Mouse (Mus musculus) left cerebral cortex, adult 2 months (tissue): ENCODE results near the gene Mfsd5. TPM values are rescaled to one million over a fixed set of nuclear protein-coding genes. Genes with fewer than 3 reads are reported as not detected.

Experiments
- DNase-seq, 2 experiments: peaks; one replicate each; pipeline ENCODE4 v3.0.0; 2021 to 2022; ENCODE audit warnings: low spot score in 2 of 2, mixed read lengths in 1 of 2; ENCODE audit errors: extremely low spot score in 1 of 2
- H3K27ac ChIP-seq: fragments of 200-600 bp; 2 replicates; pipeline ENCODE4 v1.8.1; 2022
- H3K4me3 ChIP-seq: fragments of 200-600 bp; 2 replicates; pipeline ENCODE4 v1.8.1; 2022
- CTCF ChIP-seq: fragments of 200-600 bp; IDR thresholded peaks from 2 replicates; pipeline ENCODE4 v1.8.1; 2022; ENCODE audit warnings: antibody characterized with exemption, mild to moderate bottlenecking, moderate library complexity
- intact Hi-C: fragments of 180-260 bp; cut with DNase I; formaldehyde crosslinking; loops from one replicate; pipeline ENCODE4 v1.15.1; 2025
- long read RNA-seq, 2 experiments: library from polyadenylated mRNA; stranded (forward); transcript quantifications; one replicate each; pipeline ENCODE4 v2.0.0; 2021; ENCODE audit warnings: borderline mapping rate in 2 of 2
- total RNA-seq, 2 experiments: library from RNA; stranded (reverse); gene quantifications; 2 replicates each; pipeline ENCODE4 v1.2.3; 2021

Mfsd5 gene
- total RNA-seq, result 10 to 100 TPM; 40.6 to 42.8 TPM
- long read RNA-seq, experiment 1, transcript Mfsd5-201 (2 exons, 1,754 nt), result major isoform, 36 of 59 reads
- long read RNA-seq, experiment 1, partial matches to known transcripts, result 0 of 59 reads
- long read RNA-seq, experiment 1, other reads (novel, unspliced or antisense), result 23 of 59 reads
- long read RNA-seq, experiment 2, transcript Mfsd5-201 (2 exons, 1,754 nt), result major isoform, 36 of 49 reads
- long read RNA-seq, experiment 2, partial matches to known transcripts, result 0 of 49 reads
- long read RNA-seq, experiment 2, other reads (novel, unspliced or antisense), result 13 of 49 reads

DNA sequence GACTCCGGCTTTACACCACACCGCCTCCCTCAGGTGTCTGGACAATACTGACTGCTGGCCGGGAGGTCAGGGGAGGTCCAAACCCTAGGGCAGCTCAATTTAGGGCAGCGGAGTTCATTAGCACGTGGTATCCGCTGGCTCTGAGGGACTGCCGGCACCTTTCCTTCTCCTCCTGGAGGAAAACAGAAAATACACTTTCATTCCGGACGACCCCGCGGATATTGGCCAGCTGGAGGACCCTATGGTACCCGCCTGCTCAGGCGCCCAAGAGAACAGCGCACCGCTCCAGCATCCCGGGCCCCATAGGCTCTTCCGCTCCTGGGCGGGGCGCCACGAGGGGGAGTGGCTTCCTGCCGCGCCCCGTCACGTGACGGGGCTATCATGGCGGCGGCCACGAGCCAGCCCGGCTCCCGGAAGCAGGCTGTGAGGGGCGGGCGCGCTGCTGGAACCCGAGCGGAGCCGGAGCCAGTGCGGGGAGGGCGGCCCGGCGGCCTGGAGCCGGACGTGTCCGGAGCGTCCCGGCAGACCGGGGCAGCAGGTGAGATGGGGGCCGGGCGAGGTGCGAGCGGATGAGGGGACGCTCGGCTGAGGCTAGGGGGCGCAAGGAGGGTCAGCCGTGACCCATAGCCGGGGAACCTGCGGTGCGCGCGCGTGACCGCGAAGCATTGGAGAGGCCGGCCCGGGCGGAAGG is at the start of gene Mfsd5:
Gene Mfsd5 (plus strand): TSS at position 363 of the 691 bp plus-strand sequence.
- peak; percentile 82 to 87 for DNase-seq
- Histone ChIP-seq H3K4me3 (peak within 1 kb of the TSS; percentile 80), H3K27ac (peak within 1 kb of the TSS; percentile 98)
- intact Hi-C loops, result loop anchor here (1.0 to 2.0 kb wide), 3 partner anchors 22 to 48 kb away; partner anchors contain the start of genes Pfdn5 and Rarg
- TF ChIP-seq CTCF, result peak; percentile 19

DNA sequence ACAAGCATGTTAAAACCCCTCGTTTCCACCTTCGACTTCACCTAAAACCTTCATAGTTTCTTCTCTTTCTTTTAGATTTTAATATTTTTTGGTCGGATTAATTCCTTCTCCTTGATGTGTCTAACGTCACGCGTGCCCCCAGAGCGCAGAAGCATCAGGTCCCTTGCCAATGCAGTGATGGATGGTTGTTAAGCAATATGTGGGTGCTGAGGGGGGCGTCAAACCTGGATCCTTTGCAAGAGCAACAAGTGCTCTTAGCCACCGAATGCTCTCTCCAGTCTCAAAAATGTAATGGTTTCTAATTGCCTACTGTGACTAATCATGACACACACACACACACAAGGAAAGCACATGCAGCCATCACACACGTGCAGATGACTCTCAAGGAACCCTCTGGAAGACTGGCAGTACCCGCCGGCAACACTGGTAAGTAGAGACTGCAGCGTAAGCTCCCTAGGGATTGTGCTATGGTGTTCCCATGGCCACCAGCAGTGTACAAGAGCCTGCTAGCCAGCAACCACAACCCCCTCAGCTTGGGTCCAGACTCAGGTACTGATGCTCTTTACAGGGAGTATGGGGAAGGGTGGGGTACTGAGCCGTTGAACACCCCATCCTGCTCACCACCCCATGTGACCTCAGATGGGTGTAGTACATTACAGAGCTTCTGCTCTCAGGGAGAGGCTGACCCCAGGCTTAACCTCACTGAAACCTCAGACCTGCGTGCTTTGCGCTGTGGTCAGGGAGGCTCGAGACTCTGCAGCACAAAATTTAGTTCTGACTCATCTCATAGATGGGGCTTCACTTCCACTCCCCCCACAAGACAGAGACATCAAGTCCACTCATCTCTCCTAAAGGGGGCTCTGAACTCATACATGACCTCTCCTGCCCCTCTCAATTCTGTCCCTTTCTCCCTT is 48.6 kb upstream of the Mfsd5 start:
- intact Hi-C loops, result no loop called here
- TF ChIP-seq CTCF, result no peak
- H3K4me3 ChIP-seq, result no peak overlapping the region

DNA sequence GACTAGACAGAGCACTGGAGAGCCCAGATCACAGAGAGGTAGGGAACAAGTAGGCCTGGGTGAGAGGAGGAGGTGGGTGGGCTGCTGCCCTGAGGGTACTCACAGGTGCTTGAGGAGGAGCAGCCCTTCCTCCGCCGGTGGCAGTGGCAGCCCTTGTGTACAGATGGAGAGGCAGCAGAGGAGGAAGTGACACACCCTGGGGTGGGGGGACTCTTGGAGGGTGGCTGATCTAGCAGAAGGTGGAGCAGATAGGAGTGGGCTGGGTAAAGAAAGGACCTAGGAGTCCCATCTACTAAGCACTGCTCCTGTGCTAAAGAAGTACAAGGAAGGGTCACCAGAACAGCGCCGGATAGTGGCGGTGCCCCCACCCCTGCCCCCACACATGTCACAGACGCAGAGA is 47.5 kb upstream of the Mfsd5 start, which contains the start of gene Itgb7:
Gene Itgb7 (minus strand): TSS at position 197 of the 400 bp plus-strand sequence.
- DNase-seq, result no peak
- no peak for TF ChIP-seq CTCF
- Histone ChIP-seq H3K4me3 (no peak within 1 kb of the TSS), H3K27ac (no peak within 1 kb of the TSS)
- intact Hi-C loops, result no loop called here

More for the DNA sequence above, 48.6 kb upstream of the Mfsd5 start:
- DNase-seq, result no peak
- H3K27ac ChIP-seq, result no peak overlapping the region

DNA sequence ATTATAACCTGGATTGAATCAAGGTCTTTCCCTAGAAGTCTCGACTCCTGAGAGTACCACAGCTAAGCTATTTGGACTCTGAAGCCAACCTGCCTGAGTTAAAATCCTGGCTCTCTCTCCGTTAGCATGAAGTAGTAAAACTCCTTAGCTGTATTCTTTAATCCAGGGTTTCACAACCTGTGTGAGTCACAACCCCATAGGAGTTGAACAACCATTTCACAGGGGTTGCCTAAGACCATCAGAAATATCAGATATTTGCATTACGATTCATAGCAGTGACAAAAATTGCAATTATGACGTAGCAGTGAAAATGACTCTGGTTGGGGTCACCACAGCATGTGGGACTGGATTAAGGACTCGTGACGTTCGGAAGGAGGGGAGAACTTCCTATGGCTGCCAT is 46.5 kb upstream of the Mfsd5 start:
- no peak for TF ChIP-seq CTCF

DNA sequence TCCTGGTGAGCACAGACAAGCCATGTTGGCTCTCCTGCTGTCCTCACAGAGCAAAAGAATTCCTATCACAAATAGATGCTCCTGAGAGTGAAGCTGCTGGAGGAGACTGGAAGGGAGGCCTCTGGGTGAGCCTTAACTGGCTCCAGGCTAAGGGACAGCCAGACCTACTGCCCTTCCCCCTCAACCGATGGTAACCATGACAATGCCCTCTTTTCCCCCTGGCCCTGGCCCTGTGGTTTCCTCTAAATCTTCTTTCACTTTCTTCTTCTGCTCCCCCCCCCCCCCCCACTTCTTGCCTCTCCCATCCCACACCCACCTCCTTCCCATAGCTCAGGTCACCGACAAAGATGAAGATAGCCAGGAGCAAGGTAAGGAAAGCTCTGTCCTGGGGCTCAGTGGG is 45.4 kb upstream of the Mfsd5 start:
- Histone ChIP-seq H3K27ac (no peak overlapping the region), H3K4me3 (no peak overlapping the region)
- no peak for DNase-seq
- intact Hi-C loops, result no loop called here
- no peak for TF ChIP-seq CTCF

More for the DNA sequence above, 46.5 kb upstream of the Mfsd5 start:
- Histone ChIP-seq H3K27ac (no peak overlapping the region), H3K4me3 (no peak overlapping the region)
- intact Hi-C loops, result no loop called here
- DNase-seq, result no peak

DNA sequence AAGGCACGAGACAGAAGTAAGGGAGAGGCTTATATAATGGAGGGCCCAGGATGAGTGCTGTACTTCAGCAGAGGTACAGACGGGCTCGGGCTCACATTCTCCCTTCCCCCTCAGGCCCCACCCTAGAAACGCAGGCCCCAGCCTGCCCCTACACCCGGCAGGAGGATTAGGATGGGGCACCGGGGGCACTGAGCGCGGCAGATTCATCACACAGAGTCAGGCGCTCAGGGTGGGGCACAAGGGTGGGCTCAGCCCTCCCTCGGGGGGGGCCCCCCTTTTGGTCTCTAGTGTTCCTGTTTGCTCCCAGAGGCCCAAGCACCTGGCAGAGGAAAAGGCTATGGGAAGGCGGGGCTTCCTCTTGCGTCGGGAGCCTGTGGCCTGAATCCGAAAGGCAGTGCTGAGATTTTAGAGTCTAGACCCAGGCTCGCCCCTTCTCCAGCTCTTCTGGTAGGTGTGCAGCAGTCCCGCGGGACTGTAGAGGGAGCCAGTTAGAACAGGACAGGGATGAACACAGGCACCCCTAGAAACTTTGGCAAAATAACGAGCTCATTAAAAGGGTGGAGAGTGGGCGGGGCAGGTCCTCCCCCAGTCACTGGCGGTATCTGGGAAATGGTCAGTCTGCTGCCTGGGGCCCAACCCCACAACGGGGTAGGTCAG is 43.8 kb upstream of the Mfsd5 start:
- no peak overlapping the region for H3K4me3 ChIP-seq
- no peak overlapping the region for H3K27ac ChIP-seq
- no peak for DNase-seq
- TF ChIP-seq CTCF, result no peak; the same call in 1 of the 2 replicates
- intact Hi-C loops, result no loop called here

DNA sequence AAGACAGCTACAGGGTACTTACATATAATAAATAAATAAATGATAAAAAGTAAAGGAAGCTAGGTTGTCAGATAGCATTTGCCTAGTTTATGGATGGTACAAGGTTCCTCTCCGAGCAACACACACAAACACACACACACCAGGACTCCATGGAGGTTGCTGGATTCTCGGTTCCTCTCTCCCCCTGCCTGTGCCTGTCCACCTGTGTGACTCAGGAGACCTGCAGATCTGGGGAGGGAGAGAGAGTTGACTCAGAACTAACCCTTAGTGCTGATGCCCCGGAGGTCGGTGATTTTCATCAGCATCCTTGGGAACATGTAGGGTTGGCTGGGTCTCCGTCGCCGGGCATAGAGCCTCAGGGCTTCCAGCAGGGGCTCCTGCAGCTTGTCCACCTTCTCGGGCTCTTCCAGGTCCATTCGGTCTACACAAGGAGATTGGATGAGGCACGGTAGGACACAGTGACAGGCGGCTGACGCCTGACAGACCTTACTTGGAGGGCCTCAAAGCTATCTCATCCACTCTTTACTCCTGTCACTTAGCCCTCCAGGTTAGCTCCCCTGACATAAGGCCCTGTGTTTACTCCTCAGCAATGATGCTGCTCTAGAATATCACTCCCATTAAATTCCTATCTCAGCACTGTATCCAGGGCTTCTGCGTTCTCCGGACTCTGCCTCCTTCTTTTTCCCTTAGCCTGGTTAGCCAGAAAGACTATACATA is 40.6 kb upstream of the Mfsd5 start:
- no peak for TF ChIP-seq CTCF
- H3K4me3 ChIP-seq, result no peak overlapping the region
- intact Hi-C loops, result loop anchor here (1.0 kb wide), 1 partner anchor 77 kb away; no protein-coding TSS in a partner anchor
- no peak for DNase-seq
- H3K27ac ChIP-seq, result no peak overlapping the region

DNA sequence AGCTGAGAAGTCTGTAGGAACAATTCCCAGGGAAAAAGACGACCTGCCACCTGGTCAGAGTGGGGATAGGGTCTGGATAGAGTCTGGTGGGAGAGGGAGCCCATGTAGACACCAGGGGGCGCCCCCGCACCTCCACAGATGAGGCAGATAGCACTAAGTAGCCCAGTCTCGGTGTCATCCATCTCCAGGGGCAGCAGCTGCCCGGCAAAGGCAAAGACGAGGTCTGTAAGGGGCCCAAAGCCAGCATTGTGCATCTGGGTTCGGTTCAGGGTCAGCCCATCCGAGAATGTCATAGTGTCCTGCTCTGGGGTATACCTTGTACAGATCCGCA is 40.0 kb upstream of the Mfsd5 start:
- intact Hi-C loops, result loop anchor here (1.0 kb wide), 1 partner anchor 76 kb away; no protein-coding TSS in a partner anchor
- Histone ChIP-seq H3K27ac (no peak overlapping the region), H3K4me3 (no peak overlapping the region)
- peak; percentile 69 to 75 for DNase-seq
- peak; percentile 83 for TF ChIP-seq CTCF

DNA sequence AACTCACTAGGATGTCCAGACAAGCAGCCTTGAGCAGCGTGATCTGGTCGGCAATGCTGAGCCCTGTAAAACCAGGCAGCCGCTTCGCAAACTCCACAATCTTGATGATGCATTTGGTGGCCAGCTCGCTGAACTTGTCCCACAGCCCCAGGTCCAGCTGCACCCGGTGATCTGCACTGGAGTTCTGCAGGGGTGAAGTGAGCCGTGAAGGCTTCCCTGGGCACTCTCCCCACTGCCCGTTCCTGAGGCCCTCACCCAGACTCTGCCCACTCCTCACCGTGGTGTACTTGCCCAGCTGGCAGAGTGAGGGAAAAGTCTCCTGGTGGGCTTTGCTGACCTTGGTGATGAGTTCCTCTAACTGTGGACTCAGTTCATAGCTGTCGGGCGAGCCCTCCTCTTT is 39.4 kb upstream of the Mfsd5 start:
- intact Hi-C loops, result loop anchor here (1.0 kb wide), 1 partner anchor 75 kb away; no protein-coding TSS in a partner anchor
- no peak for TF ChIP-seq CTCF
- DNase-seq, result no peak
- Histone ChIP-seq H3K4me3 (no peak overlapping the region), H3K27ac (no peak overlapping the region)

DNA sequence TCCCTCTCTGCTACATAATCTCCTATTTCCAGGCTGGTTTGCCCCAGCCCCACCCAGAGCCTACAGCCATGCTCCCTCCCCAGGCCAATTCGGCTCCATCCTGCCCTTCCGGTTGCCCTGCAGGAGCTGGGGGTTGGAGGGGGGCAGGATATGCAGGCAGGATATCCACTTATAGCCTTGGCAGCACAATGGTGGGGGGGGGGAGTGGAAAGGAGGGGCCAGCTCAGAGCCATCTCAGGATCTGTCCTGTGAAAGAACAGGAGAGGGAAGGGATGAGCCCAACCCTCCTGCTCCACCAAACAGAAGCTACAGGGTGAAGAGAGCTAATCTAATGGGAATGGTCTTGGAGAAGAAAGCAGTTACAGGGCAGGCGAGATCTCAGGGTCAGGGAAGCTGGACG is 38.6 kb upstream of the Mfsd5 start:
- no peak for TF ChIP-seq CTCF
- DNase-seq, result no peak
- Histone ChIP-seq H3K4me3 (no peak overlapping the region), H3K27ac (no peak overlapping the region)
- intact Hi-C loops, result no loop called here
